Mouse (Mus musculus) thymus, postnatal 4 days (tissue): ENCODE measurements around the gene Arhgef3.
A peak's percentile ranks its signal among the peaks of the same experiment; 100 is the strongest.

Experiments
- DNase-seq: peaks from one replicate; pipeline ENCODE4 v3.0.0; 2021

Arhgef3 gene

DNA sequence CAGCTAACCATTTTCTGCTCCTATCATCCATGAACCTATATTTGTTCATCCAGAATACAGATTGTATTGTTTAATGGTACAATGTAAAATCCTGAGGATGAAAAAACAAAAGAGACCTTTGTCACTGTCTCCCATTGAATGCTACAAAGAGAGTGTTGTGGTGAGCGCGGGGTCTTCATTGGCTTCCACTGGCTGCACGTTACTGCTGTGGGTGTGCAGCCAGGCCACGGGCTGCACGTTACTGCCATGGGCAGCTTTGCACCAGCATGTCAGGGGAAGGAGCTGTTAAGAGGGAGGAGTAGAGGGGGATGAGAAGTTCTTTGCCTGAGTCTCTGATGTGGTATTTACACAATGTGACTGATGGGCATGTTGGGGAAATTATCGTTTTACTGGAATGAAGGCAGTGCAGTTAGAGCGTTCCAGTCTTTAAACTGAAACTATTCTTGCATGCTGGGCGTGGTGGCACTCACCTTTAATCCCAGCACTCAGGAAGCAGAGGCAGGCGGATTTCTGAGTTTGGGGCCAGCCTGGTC lies 277.1 kb downstream of the Arhgef3 start:
- DNase-seq = peak; percentile 28

- no peak for DNase-seq
Measured at GRCm38 (mm10) chr14:27392660-27393059, 278.0 kb downstream of the Arhgef3 start.

- no peak for DNase-seq
Measured at GRCm38 (mm10) chr14:27393806-27394205, 279.1 kb downstream of the Arhgef3 start.

- DNase-seq = no peak
Measured at GRCm38 (mm10) chr14:27396424-27396823, 281.7 kb downstream of the Arhgef3 start.

- no peak for DNase-seq
Measured at GRCm38 (mm10) chr14:27397526-27397925, 282.8 kb downstream of the Arhgef3 start.

DNA sequence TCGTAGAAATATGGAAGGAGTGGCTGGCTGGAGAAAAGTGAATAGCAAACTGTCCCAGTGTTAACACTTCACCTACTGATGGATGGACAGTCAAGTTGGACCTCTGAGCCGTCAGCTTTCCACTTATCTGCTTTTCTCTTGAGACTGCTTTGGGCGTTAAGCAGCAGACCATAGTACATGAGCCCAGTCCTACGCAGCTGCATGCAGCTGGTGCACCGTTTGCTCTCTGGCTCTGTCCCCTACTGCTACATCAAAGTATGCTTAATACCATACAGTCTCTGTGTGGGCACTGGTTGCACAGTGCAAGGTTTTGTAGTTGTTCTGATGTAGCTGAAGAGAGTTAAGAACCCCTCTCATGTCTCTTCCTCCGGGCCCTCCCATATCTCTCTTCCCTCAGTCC lies 285.8 kb downstream of the Arhgef3 start:
- DNase-seq = no peak

- peak; percentile 43 for DNase-seq
Measured at GRCm38 (mm10) chr14:27401717-27402278, 287.1 kb downstream of the Arhgef3 start.

GRCm38 (mm10) chr14:27402332-27403250 lies 287.9 kb downstream of the Arhgef3 start:
- DNase-seq = peak; percentile 55

- DNase-seq = peak; percentile 55
Measured at GRCm38 (mm10) chr14:27405452-27405851, 290.8 kb downstream of the Arhgef3 start.

DNA sequence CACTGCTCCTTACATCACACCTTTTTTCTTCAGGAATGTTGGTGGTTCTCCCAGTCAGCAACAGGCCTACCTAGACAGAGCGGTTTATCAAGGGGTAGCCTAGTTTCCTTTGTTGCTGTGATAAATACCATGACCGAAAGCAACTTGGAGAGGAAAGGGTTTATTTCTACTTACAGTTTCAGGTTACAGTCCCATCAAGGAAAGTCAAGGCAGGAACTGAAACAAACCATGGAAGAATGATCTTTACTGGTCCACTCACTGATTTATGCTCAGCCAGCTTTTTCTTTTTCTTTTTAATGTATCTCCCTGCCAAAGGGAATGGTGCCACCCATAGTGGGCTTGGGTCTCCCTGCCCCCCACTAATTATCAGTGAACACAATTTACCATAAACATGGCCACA lies 291.2 kb downstream of the Arhgef3 start:
- no peak for DNase-seq

- DNase-seq = no peak
Measured at GRCm38 (mm10) chr14:27408240-27408639, 293.5 kb downstream of the Arhgef3 start.

GRCm38 (mm10) chr14:27409662-27410061 lies 295.0 kb downstream of the Arhgef3 start:
- no peak for DNase-seq

DNA sequence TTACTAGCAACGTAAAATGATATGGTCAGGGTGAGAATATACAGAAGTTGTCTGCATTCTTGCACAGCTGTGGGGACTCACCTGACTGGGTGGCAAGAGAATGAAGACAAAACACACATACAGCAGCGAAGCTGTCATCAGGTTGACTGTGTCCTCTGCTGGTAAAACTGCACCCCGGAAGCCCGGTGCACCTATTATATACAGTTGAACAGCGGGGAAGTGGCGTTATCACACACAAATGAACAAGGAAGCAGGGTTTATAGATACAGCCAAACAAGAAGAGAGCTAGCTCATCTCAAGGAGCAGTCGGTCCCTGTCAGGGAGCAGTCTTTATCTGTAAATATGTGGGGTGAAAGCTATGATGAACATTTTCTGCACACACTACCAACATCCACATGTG lies 296.8 kb downstream of the Arhgef3 start:
- no peak for DNase-seq

DNA sequence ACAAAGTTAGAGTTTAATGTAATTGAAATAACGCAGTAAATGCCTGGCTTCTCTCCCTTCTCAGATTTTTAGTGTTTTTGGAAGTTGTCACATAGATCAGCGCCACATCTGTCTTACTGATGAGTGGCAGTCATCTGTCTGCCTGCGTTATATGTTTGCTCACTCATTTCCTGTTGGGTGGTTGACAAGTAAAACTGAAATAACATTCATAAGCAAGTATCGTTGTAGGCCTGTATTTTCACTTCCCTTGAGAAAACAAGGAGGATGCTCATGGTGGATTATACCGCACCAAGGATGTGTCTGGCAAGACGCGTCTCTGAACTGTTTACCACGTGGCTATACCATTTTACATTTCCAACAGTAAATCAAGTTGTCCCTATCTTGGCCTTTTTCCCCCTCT lies 298.0 kb downstream of the Arhgef3 start:
- no peak for DNase-seq

DNA sequence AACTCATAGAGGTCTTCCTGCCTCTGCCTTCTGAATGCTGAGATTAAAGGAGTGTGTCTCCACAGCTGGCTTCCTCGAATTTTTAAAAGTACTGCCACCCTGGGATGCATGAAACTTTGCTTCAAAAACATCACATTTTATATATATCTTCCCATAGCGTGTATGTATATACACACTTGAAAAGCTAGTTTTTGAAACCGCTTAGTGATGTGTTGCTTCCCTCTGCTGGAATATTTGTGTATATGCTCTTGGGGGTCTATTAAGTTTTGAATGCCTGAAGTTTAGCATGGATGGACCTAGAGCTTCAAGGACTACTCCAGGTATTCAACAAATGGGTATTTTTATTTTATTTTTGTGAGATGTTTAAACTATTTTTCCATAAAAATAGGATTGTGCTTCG lies 299.3 kb downstream of the Arhgef3 start:
- no peak for DNase-seq

DNA sequence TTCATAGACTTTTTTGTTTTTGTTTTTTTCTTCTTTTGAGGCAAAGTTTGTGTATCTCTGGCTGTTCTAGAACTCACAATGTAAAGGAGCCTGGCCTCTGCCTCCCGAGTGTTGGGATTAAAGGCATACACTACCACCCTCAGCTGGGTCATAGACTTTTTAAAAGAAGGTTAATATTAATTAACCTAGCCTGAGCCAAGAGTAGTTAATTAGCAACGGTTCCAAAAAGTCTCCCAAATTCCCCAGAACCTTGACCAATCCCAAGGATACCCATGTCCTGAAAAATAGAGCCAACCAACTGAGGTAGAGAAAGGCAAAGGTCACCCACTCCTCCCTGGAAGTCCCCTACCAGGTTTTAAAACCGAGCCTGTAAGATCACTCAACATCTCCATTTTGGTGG lies 306.1 kb downstream of the Arhgef3 start:
- DNase-seq = no peak

- no peak for DNase-seq
Measured at GRCm38 (mm10) chr14:27422301-27422700, 307.6 kb downstream of the Arhgef3 start.

DNA sequence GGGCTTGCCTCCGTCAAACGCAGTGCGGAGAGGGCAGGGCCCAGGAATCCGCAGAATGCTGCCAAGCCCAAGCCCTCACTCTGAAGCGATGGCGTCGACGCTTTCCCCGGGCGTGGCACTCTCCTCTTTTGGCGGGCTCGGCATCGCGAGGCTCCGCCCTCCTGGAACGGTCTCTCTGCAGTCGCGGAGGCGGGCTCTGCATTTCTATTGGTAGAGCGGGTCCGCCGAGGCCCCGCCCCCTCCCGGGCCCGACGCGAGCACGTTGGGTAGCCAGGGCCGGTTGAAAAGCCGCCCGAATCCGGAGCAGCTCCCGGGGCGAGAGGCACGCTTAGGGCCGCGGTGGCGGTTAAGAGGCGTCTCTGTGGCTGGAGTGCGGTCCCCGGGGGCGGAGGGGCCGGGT lies 313.9 kb downstream of the Arhgef3 start, which contains the start of gene Fam208a:
Fam208a (plus strand) TSS at position 262 of the 400 bp plus-strand sequence.
- DNase-seq = peak; percentile 97

DNA sequence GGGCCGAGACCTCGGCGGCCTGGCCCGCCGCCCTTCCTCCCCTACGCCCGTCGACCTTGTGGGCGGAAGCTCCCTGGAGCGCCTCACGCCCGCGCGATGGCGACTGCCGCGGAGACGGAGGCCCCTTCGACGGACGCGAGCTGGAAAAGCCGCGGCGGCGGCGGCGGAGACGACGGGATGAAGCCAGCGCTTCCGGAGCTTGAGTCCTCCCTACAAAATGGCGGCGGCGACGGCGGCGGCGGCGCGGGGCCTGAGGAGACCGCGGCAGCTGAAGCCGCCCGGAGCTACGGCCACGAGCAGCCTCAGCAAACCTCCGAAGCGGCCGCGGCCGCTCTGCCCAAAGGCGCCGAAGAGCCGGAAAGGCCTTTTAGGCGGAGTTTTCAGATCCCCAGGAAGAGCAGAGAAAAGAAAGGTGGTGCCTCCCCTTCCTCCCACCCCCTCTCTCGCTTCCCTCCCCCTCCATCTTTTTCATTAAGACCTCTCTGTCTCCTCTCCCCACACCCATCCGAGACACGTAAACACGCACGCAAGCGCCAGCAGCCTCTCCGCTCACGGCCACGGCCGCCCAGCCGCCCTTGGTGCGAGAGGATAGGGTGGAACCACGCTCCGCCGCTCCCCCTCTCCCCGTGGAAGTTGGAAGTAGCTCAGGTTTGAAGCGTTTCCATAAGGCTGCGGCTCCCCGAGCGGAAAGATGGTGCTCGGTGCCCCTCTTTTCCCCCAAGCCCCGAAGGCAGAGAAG lies 314.4 kb downstream of the Arhgef3 start:
- DNase-seq = peak; percentile 82

DNA sequence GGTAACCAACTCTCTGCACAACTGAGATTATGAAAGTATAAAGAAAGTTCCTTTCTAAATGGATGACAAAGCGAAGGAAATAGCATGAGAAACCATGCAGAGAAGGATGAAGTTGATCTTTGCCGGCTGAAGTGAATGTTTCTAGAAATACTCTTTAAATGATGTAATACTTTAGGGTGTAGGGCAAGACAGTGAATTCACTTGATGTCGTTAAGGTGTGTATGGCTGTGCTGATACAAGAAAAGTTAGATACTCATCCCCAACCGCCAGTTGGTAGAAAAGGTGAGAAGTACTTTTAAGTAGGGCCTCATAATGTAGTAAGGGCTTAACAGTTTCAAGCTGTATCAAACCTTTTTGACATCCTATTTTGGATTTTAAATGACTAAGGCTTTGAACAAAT lies 315.6 kb downstream of the Arhgef3 start:
- DNase-seq = no peak

DNA sequence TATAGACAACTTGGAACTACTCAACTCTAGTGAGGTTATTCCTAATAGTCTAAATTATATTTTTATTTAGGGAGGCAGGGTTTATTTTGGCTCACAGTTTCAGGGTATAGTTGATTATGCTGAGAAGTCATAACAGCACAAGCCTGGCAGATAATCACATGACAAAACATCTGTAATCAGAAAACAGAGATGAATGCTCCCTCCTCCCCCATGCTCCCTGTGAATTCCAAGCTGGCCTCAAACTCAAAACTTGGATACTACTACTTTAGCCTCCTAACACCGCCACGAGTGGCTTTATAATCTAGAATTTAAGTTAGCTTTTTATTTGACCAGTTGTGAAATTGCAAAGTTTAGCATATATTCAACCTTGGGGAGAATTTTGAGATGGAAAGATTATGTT lies 317.4 kb downstream of the Arhgef3 start:
- no peak for DNase-seq

DNA sequence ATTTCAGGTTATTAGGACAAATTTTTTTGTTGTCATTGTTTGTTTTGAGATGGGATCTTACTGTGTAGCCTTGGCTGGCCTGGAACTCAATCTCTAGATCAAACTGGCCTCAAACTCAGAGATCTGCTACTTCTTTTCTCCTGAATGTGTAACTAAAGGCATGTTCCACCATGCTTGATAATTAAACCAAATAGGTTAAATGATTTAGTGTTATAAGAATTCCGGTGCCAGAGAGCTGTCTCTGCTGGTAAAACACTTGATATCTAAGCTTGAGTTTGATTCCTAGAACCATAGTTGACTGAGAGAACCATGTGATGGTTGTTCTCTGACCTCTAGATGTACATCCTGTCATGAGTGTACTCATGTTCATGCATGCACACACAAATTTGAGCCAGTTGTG lies 321.4 kb downstream of the Arhgef3 start:
- no peak for DNase-seq

- no peak for DNase-seq
Measured at GRCm38 (mm10) chr14:27436826-27437225, 322.1 kb downstream of the Arhgef3 start.
